Mouse (Mus musculus): ENCODE measurements around the gene Ogfod1. TPM values are rescaled to one million over a fixed set of nuclear protein-coding genes. Genes with fewer than 3 reads are reported as not detected.
A peak's percentile ranks its signal among the peaks of the same experiment; 100 is the strongest.

Gene Ogfod1
- polyA plus RNA-seq, 1 experiment from 2014 or later: 13.5 TPM

- H3K4me1 ChIP-seq: no peaks in the 10 kb centered on the region
- H3K4me3 ChIP-seq: no peak overlapping the region
- no peak overlapping the region for H3K4me2 ChIP-seq (replicated peaks)
- H3K9me3 ChIP-seq: no peaks in the 10 kb centered on the region
- no peak overlapping the region for H3K27ac ChIP-seq
- peaks cover 23% of the 10 kb centered on the region; the same call in 1 of the 2 replicates for H3K36me3 ChIP-seq
- no peak overlapping the region for H3K9ac ChIP-seq
- no peaks in the 10 kb centered on the region for H3K27me3 ChIP-seq (replicated peaks)
- no peak for ATAC-seq (ENCODE audit: low FRiP score, low read depth)
- WGBS: 74% methylated on average over 6 of the region's 6 CpGs
These were observed 52.7 kb downstream of the Ogfod1 start for GRCm38 (mm10) chr8:94089715-94090114.

- no peaks in the 10 kb centered on the region for H3K9me3 ChIP-seq
- H3K36me3 ChIP-seq: peaks cover 4% of the 10 kb centered on the region; the same call in 1 of the 2 replicates
- no peaks in the 10 kb centered on the region for H3K27me3 ChIP-seq (replicated peaks)
- ATAC-seq (ENCODE audit: low FRiP score, low read depth): no peak
- H3K4me2 ChIP-seq (replicated peaks): no peak overlapping the region
- peaks cover 6% of the 10 kb centered on the region; the same call in 1 of the 2 replicates for H3K4me1 ChIP-seq
- H3K27ac ChIP-seq: no peak overlapping the region
- no peak overlapping the region for H3K4me3 ChIP-seq
- no peak overlapping the region for H3K9ac ChIP-seq
- 82% methylated on average over 9 of the region's 9 CpGs for WGBS
These were observed 55.9 kb downstream of the Ogfod1 start for GRCm38 (mm10) chr8:94092848-94093247.

- Histone ChIP-seq H3K27ac (no peak overlapping the region), H3K4me1 (peaks cover 6% of the 10 kb centered on the region; the same call in 1 of the 2 replicates), H3K9me3 (no peaks in the 10 kb centered on the region), H3K36me3 (no peaks in the 10 kb centered on the region), H3K9ac (no peak overlapping the region), H3K4me2 (replicated peaks) (no peak overlapping the region), H3K27me3 (replicated peaks) (no peaks in the 10 kb centered on the region), H3K4me3 (no peak overlapping the region)
- no peak for ATAC-seq (ENCODE audit: low FRiP score, low read depth)
- WGBS: 85% methylated on average over 6 of the region's 6 CpGs
These were observed 57.3 kb downstream of the Ogfod1 start for GRCm38 (mm10) chr8:94094281-94094680.

- peak; percentile 99 for ATAC-seq (ENCODE audit: low FRiP score, low read depth)
- under 1% methylated on average over 61 of the region's 61 CpGs for WGBS
- peak within 1 kb of the TSS; percentile 51 for H3K4me3 ChIP-seq
- H3K36me3 ChIP-seq: no peaks in the 10 kb centered on the region
- H3K9ac ChIP-seq: peak within 1 kb of the TSS; percentile 59
- peak within 1 kb of the TSS; percentile 93 for H3K27ac ChIP-seq
- H3K27me3 ChIP-seq (replicated peaks): no peaks in the 10 kb centered on the region
- H3K4me1 ChIP-seq: peaks cover 6% of the 10 kb centered on the region; the same call in 1 of the 2 replicates
- H3K4me2 ChIP-seq (replicated peaks): peak within 1 kb of the TSS; percentile 61
- no peaks in the 10 kb centered on the region for H3K9me3 ChIP-seq
These were observed 61.3 kb downstream of the Ogfod1 start, which contains the start of gene Bbs2 for GRCm38 (mm10) chr8:94098081-94098974. Bbs2 (minus strand) TSS chr8:94098928.

- Histone ChIP-seq H3K9ac (no peak overlapping the region), H3K36me3 (no peaks in the 10 kb centered on the region), H3K4me3 (peak overlapping the region; percentile 51; the same call in 1 of the 2 replicates), H3K4me2 (replicated peaks) (peak overlapping the region; percentile 61), H3K27ac (peak overlapping the region; percentile 93), H3K4me1 (peaks cover 6% of the 10 kb centered on the region; the same call in 1 of the 2 replicates), H3K27me3 (replicated peaks) (no peaks in the 10 kb centered on the region), H3K9me3 (no peaks in the 10 kb centered on the region)
- 28% methylated on average over 4 of the region's 4 CpGs for WGBS
- no peak for ATAC-seq (ENCODE audit: low FRiP score, low read depth)
These were observed 62.0 kb downstream of the Ogfod1 start for GRCm38 (mm10) chr8:94098996-94099395.

GRCm38 (mm10) chr8:94104146-94104545 lies 67.1 kb downstream of the Ogfod1 start:
- Histone ChIP-seq H3K4me1 (no peaks in the 10 kb centered on the region), H3K9ac (no peak overlapping the region), H3K9me3 (no peaks in the 10 kb centered on the region), H3K4me2 (replicated peaks) (no peak overlapping the region), H3K4me3 (no peak overlapping the region), H3K36me3 (no peaks in the 10 kb centered on the region), H3K27ac (no peak overlapping the region), H3K27me3 (replicated peaks) (no peaks in the 10 kb centered on the region)
- 58% methylated on average over 5 of the region's 5 CpGs for WGBS
- ATAC-seq (ENCODE audit: low FRiP score, low read depth): no peak

GRCm38 (mm10) chr8:94107871-94108270 lies 70.9 kb downstream of the Ogfod1 start:
- H3K4me3 ChIP-seq: no peak overlapping the region
- 83% methylated on average over 3 of the region's 3 CpGs for WGBS
- H3K27ac ChIP-seq: no peak overlapping the region
- H3K9ac ChIP-seq: no peak overlapping the region
- no peaks in the 10 kb centered on the region for H3K27me3 ChIP-seq (replicated peaks)
- no peaks in the 10 kb centered on the region for H3K36me3 ChIP-seq
- no peak for ATAC-seq (ENCODE audit: low FRiP score, low read depth)
- no peak overlapping the region for H3K4me2 ChIP-seq (replicated peaks)
- no peaks in the 10 kb centered on the region for H3K9me3 ChIP-seq
- no peaks in the 10 kb centered on the region for H3K4me1 ChIP-seq

- H3K36me3 ChIP-seq: no peaks in the 10 kb centered on the region
- H3K4me3 ChIP-seq: no peak overlapping the region
- no peaks in the 10 kb centered on the region for H3K4me1 ChIP-seq
- H3K4me2 ChIP-seq (replicated peaks): no peak overlapping the region
- H3K9me3 ChIP-seq: no peaks in the 10 kb centered on the region
- no peak overlapping the region for H3K27ac ChIP-seq
- H3K27me3 ChIP-seq (replicated peaks): no peaks in the 10 kb centered on the region
- WGBS: 72% methylated on average over 6 of the region's 6 CpGs
- H3K9ac ChIP-seq: no peak overlapping the region
- ATAC-seq (ENCODE audit: low FRiP score, low read depth): no peak
These were observed 72.4 kb downstream of the Ogfod1 start for GRCm38 (mm10) chr8:94109396-94109795.

- no peaks in the 10 kb centered on the region for H3K36me3 ChIP-seq
- H3K27ac ChIP-seq: no peak overlapping the region
- H3K9ac ChIP-seq: no peak overlapping the region
- no peak for ATAC-seq (ENCODE audit: low FRiP score, low read depth)
- H3K4me1 ChIP-seq: no peaks in the 10 kb centered on the region
- H3K4me3 ChIP-seq: no peak overlapping the region
- WGBS: 73% methylated on average over 5 of the region's 5 CpGs
- no peaks in the 10 kb centered on the region for H3K27me3 ChIP-seq (replicated peaks)
- H3K4me2 ChIP-seq (replicated peaks): no peak overlapping the region
- no peaks in the 10 kb centered on the region for H3K9me3 ChIP-seq
These were observed 72.8 kb downstream of the Ogfod1 start for GRCm38 (mm10) chr8:94109835-94110234.

GRCm38 (mm10) chr8:94110526-94111177 lies 73.7 kb downstream of the Ogfod1 start:
- no peaks in the 10 kb centered on the region for H3K36me3 ChIP-seq
- H3K9me3 ChIP-seq: no peaks in the 10 kb centered on the region
- H3K9ac ChIP-seq: no peak overlapping the region
- no peak overlapping the region for H3K27ac ChIP-seq
- H3K4me2 ChIP-seq (replicated peaks): no peak overlapping the region
- no peak overlapping the region for H3K4me3 ChIP-seq
- ATAC-seq (ENCODE audit: low FRiP score, low read depth): no peak
- H3K4me1 ChIP-seq: no peaks in the 10 kb centered on the region
- WGBS: 77% methylated on average over 6 of the region's 6 CpGs
- H3K27me3 ChIP-seq (replicated peaks): no peaks in the 10 kb centered on the region

- WGBS: 52% methylated on average over 1 of the region's 1 CpGs
- Histone ChIP-seq H3K36me3 (no peaks in the 10 kb centered on the region), H3K27me3 (replicated peaks) (0 out of 2 replicates have a peak, but pooled peaks cover 3% of the 10 kb centered on the region), H3K27ac (no peak overlapping the region), H3K4me1 (0 out of 2 replicates have a peak, but pooled peaks cover under 1% of the 10 kb centered on the region), H3K9ac (no peak overlapping the region), H3K9me3 (no peaks in the 10 kb centered on the region), H3K4me3 (no peak overlapping the region), H3K4me2 (replicated peaks) (no peak overlapping the region)
- ATAC-seq (ENCODE audit: low FRiP score, low read depth): no peak
These were observed 76.4 kb downstream of the Ogfod1 start for GRCm38 (mm10) chr8:94113435-94113834.

- Histone ChIP-seq H3K4me3 (no peak overlapping the region), H3K9me3 (no peaks in the 10 kb centered on the region), H3K27ac (no peak overlapping the region), H3K4me2 (replicated peaks) (no peak overlapping the region), H3K27me3 (replicated peaks) (0 out of 2 replicates have a peak, but pooled peaks cover 3% of the 10 kb centered on the region), H3K36me3 (no peaks in the 10 kb centered on the region), H3K9ac (no peak overlapping the region), H3K4me1 (peaks cover 5% of the 10 kb centered on the region; the same call in 1 of the 2 replicates)
- 77% methylated on average over 2 of the region's 2 CpGs for whole genome bisulfite sequencing
- no peak for ATAC-seq (ENCODE audit: low FRiP score, low read depth)
These were observed 77.0 kb downstream of the Ogfod1 start for GRCm38 (mm10) chr8:94113972-94114371.

All from neural tube, embryonic 12.5 days (tissue).